Mouse (Mus musculus): Measurements from ENCODE around the gene Dlx4. TPM values are rescaled to one million over a fixed set of nuclear protein-coding genes. Genes with fewer than 3 reads are reported as not detected.

Gene Dlx4
- polyA plus RNA-seq, 1 experiment from 2014 or later, result not detected

DNA sequence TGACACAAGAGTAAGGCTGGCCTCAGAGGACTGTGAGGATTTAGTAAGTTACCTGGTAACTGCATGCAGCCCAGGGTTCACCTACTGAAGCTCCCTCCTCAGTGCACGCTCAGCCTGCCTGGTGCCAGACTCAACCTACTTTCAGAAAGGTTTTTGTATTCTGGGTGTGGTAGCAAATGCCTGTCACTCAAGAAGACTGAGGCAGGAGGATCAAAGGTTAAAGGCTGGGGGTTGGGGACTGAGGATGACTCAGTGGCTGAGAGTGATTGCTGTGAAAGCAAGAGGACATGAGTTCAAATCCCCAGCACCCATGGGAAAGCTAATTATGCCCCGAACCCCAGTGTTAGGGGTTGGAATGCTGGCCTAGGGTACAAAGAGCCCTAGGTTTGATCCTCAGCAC is 9.4 kb upstream of the Dlx4 start:
- Histone ChIP-seq H3K9me3 (ENCODE audit: control insufficient read depth) (no peaks in the 10 kb centered on the region), H3K4me1 (replicated peaks; ENCODE audit: control insufficient read depth, insufficient read depth, low read length) (no peaks in the 10 kb centered on the region), H3K4me2 (replicated peaks; ENCODE audit: low read depth) (no peak overlapping the region), H3K36me3 (ENCODE audit: control insufficient read depth, insufficient read depth) (no peaks in the 10 kb centered on the region), H3K9ac (ENCODE audit: low read depth, low read length) (no peak overlapping the region), H3K4me3 (ENCODE audit: low read depth, low read length) (no peak overlapping the region), H3K27ac (ENCODE audit: low read depth, low read length) (no peak overlapping the region), H3K27me3 (replicated peaks; ENCODE audit: control insufficient read depth, insufficient read depth, low read length) (peaks cover 31% of the 10 kb centered on the region)
- 74% methylated on average over 2 of the region's 2 CpGs for WGBS
- ATAC-seq, result no peak
- no peak for TF ChIP-seq CTCF (IDR thresholded peaks at IDR 0.05; ENCODE audit: low read depth)

GRCm38 (mm10) chr11:95153681-95154080 is 7.6 kb upstream of the Dlx4 start:
- no peak for TF ChIP-seq CTCF (IDR thresholded peaks at IDR 0.05; ENCODE audit: low read depth)
- 72% methylated on average over 5 of the region's 5 CpGs for WGBS

DNA sequence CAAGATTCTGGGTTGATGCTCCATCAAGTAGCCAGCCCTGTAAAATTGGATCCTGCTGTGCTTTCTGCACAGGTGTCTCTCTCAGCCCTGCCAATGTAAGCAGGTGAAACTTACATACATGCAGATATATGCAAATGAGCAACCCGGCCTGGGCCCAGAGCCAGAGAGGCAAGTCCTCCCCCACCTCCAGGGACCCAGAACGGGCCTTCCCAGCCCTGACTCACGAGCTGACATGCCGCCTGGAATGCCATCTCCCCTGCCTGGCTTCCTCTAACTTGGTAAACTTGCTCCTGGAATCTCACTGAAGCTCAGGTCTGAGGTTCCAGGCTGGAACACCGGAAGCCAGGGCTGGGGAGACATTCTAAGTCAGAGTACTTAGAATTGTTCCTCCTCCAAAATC is 7.1 kb upstream of the Dlx4 start:
- H3K27ac ChIP-seq (ENCODE audit: low read depth, low read length), result no peak overlapping the region
- H3K9ac ChIP-seq (ENCODE audit: low read depth, low read length), result no peak overlapping the region
- no peak for ATAC-seq
- 49% methylated on average over 5 of the region's 5 CpGs for WGBS
- no peak overlapping the region for H3K4me2 ChIP-seq (replicated peaks; ENCODE audit: low read depth)
- H3K36me3 ChIP-seq (ENCODE audit: control insufficient read depth, insufficient read depth), result no peaks in the 10 kb centered on the region
- H3K9me3 ChIP-seq (ENCODE audit: control insufficient read depth), result no peaks in the 10 kb centered on the region
- H3K4me1 ChIP-seq (replicated peaks; ENCODE audit: control insufficient read depth, insufficient read depth, low read length), result no peaks in the 10 kb centered on the region
- TF ChIP-seq CTCF (IDR thresholded peaks at IDR 0.05; ENCODE audit: low read depth), result no peak
- H3K27me3 ChIP-seq (replicated peaks; ENCODE audit: control insufficient read depth, insufficient read depth, low read length), result peaks cover 53% of the 10 kb centered on the region
- no peak overlapping the region for H3K4me3 ChIP-seq (ENCODE audit: low read depth, low read length)

More at GRCm38 (mm10) chr11:95153681-95154080, 7.6 kb upstream of the Dlx4 start:
- Histone ChIP-seq H3K27me3 (replicated peaks; ENCODE audit: control insufficient read depth, insufficient read depth, low read length) (peaks cover 47% of the 10 kb centered on the region), H3K4me2 (replicated peaks; ENCODE audit: low read depth) (no peak overlapping the region), H3K27ac (ENCODE audit: low read depth, low read length) (no peak overlapping the region), H3K9me3 (ENCODE audit: control insufficient read depth) (no peaks in the 10 kb centered on the region), H3K4me3 (ENCODE audit: low read depth, low read length) (no peak overlapping the region), H3K9ac (ENCODE audit: low read depth, low read length) (no peak overlapping the region), H3K36me3 (ENCODE audit: control insufficient read depth, insufficient read depth) (no peaks in the 10 kb centered on the region), H3K4me1 (replicated peaks; ENCODE audit: control insufficient read depth, insufficient read depth, low read length) (no peaks in the 10 kb centered on the region)
- ATAC-seq, result no peak

- Histone ChIP-seq H3K27ac (ENCODE audit: low read depth, low read length) (no peak overlapping the region), H3K9ac (ENCODE audit: low read depth, low read length) (no peak overlapping the region), H3K4me1 (replicated peaks; ENCODE audit: control insufficient read depth, insufficient read depth, low read length) (peaks cover 5% of the 10 kb centered on the region; the same call in 1 of the 2 replicates), H3K9me3 (ENCODE audit: control insufficient read depth) (no peaks in the 10 kb centered on the region), H3K36me3 (ENCODE audit: control insufficient read depth, insufficient read depth) (no peaks in the 10 kb centered on the region), H3K4me2 (replicated peaks; ENCODE audit: low read depth) (no peak overlapping the region), H3K27me3 (replicated peaks; ENCODE audit: control insufficient read depth, insufficient read depth, low read length) (peaks cover 74% of the 10 kb centered on the region), H3K4me3 (ENCODE audit: low read depth, low read length) (no peak overlapping the region)
- TF ChIP-seq CTCF (IDR thresholded peaks at IDR 0.05; ENCODE audit: low read depth), result no peak
- WGBS, result 4% methylated on average over 33 of the region's 33 CpGs
- ATAC-seq, result no peak
These were observed 4.4 kb upstream of the Dlx4 start for GRCm38 (mm10) chr11:95150269-95151049.

- ATAC-seq, result no peak
- Histone ChIP-seq H3K9me3 (ENCODE audit: control insufficient read depth) (no peaks in the 10 kb centered on the region), H3K27me3 (replicated peaks; ENCODE audit: control insufficient read depth, insufficient read depth, low read length) (peaks cover 82% of the 10 kb centered on the region), H3K4me2 (replicated peaks; ENCODE audit: low read depth) (no peak overlapping the region), H3K4me3 (ENCODE audit: low read depth, low read length) (no peak overlapping the region), H3K36me3 (ENCODE audit: control insufficient read depth, insufficient read depth) (no peaks in the 10 kb centered on the region), H3K4me1 (replicated peaks; ENCODE audit: control insufficient read depth, insufficient read depth, low read length) (peaks cover 7% of the 10 kb centered on the region; the same call in 1 of the 2 replicates), H3K9ac (ENCODE audit: low read depth, low read length) (no peak overlapping the region), H3K27ac (ENCODE audit: low read depth, low read length) (no peak overlapping the region)
- WGBS, result 3% methylated on average over 27 of the region's 27 CpGs
- no peak for TF ChIP-seq CTCF (IDR thresholded peaks at IDR 0.05; ENCODE audit: low read depth)
These were observed 3.6 kb upstream of the Dlx4 start for GRCm38 (mm10) chr11:95149462-95150268.

GRCm38 (mm10) chr11:95148754-95149153 is 2.7 kb upstream of the Dlx4 start:
- H3K9ac ChIP-seq (ENCODE audit: low read depth, low read length), result no peak overlapping the region
- no peak overlapping the region for H3K4me2 ChIP-seq (replicated peaks; ENCODE audit: low read depth)
- no peaks in the 10 kb centered on the region for H3K9me3 ChIP-seq (ENCODE audit: control insufficient read depth)
- H3K27ac ChIP-seq (ENCODE audit: low read depth, low read length), result no peak overlapping the region
- peaks cover 7% of the 10 kb centered on the region; the same call in 1 of the 2 replicates for H3K4me1 ChIP-seq (replicated peaks; ENCODE audit: control insufficient read depth, insufficient read depth, low read length)
- H3K36me3 ChIP-seq (ENCODE audit: control insufficient read depth, insufficient read depth), result no peaks in the 10 kb centered on the region
- 4% methylated on average over 9 of the region's 9 CpGs for WGBS
- TF ChIP-seq CTCF (IDR thresholded peaks at IDR 0.05; ENCODE audit: low read depth), result no peak
- peaks cover 91% of the 10 kb centered on the region for H3K27me3 ChIP-seq (replicated peaks; ENCODE audit: control insufficient read depth, insufficient read depth, low read length)
- ATAC-seq, result no peak
- no peak overlapping the region for H3K4me3 ChIP-seq (ENCODE audit: low read depth, low read length)

All from intestine, postnatal 0 days (tissue).